Mouse (Mus musculus): ENCODE data around the gene Irs1. TPM values are rescaled to one million over a fixed set of nuclear protein-coding genes. Genes with fewer than 3 reads are reported as not detected.

Gene Irs1
- polyA plus RNA-seq, 1 experiment, result not detected

DNA sequence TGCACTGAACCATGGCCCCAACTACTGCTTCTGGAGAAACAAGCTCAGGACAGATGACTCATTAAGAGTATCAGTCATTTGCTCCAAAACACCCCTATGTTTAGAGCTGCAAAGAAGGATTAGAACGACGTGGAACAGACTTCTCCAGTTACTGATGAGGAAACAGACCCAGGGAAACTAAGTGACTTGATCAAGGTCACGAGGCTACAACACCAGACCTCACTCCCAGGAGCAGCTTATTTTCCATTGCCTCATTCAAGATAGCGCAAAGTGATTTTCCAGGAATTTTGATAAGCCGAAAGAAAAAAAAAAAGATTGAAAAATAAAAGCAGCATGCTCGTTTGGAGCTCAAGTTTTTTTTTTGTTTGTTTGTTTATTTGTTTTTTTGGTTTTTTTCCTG lies 9.4 kb downstream of the Irs1 start:
- no peak for TF ChIP-seq GATA1 (IDR thresholded peaks at IDR 0.05; ENCODE audit: low read length)

- TF ChIP-seq GATA1 (IDR thresholded peaks at IDR 0.05; ENCODE audit: low read length), result no peak
These were observed 11.4 kb downstream of the Irs1 start for GRCm38 (mm10) chr1:82279768-82280167.

GRCm38 (mm10) chr1:82274361-82274760 lies 16.9 kb downstream of the Irs1 start:
- TF ChIP-seq GATA1 (IDR thresholded peaks at IDR 0.05; ENCODE audit: low read length), result no peak

GRCm38 (mm10) chr1:82273529-82273928 lies 17.7 kb downstream of the Irs1 start:
- TF ChIP-seq GATA1 (IDR thresholded peaks at IDR 0.05; ENCODE audit: low read length), result no peak

DNA sequence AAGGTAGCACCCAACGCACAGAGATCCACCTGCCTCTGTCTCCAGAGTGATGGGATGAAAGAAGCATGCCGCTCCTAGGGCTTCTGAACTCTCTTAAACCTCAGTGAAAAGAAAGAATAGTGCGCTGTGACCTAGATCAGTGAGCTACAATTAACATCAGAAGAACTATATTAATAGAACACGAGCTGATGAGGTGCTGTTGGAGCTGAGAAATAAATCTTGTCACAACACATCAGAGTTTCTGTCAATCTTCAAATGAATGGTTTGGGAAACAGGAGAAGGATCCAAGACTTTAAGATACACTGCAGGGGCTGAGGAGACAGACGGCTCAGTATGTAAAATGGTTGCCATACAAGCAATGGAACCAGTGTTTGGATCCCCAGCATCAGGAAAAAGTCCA lies 19.0 kb downstream of the Irs1 start:
- no peak for TF ChIP-seq GATA1 (IDR thresholded peaks at IDR 0.05; ENCODE audit: low read length)

GRCm38 (mm10) chr1:82267547-82267946 lies 23.7 kb downstream of the Irs1 start:
- TF ChIP-seq GATA1 (IDR thresholded peaks at IDR 0.05; ENCODE audit: low read length), result no peak

GRCm38 (mm10) chr1:82262331-82262730 lies 28.9 kb downstream of the Irs1 start:
- TF ChIP-seq GATA1 (IDR thresholded peaks at IDR 0.05; ENCODE audit: low read length), result no peak

- TF ChIP-seq GATA1 (IDR thresholded peaks at IDR 0.05; ENCODE audit: low read length), result no peak
These were observed 29.6 kb downstream of the Irs1 start for GRCm38 (mm10) chr1:82261638-82262037.

GRCm38 (mm10) chr1:82261053-82261618 lies 30.1 kb downstream of the Irs1 start:
- no peak for TF ChIP-seq GATA1 (IDR thresholded peaks at IDR 0.05; ENCODE audit: low read length)

DNA sequence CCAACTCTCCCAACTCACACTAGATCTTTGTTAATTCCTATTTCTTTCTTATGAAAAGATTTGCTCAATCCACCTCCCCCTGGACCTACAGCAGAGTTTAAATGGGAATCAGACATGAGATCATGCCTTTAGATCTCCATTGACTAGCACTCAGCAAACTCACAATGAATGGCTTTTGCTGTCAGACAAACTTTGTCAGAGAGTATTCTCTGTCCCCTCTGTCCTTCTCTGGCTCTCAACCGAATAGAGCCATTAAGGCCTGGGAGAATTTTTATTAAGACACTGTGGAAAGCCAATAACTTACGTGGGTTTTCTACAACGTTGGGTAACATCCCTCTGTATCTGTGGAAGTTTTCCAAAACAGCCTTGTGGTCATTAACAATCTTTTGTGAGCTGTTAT lies 31.2 kb downstream of the Irs1 start:
- no peak for TF ChIP-seq GATA1 (IDR thresholded peaks at IDR 0.05; ENCODE audit: low read length)

DNA sequence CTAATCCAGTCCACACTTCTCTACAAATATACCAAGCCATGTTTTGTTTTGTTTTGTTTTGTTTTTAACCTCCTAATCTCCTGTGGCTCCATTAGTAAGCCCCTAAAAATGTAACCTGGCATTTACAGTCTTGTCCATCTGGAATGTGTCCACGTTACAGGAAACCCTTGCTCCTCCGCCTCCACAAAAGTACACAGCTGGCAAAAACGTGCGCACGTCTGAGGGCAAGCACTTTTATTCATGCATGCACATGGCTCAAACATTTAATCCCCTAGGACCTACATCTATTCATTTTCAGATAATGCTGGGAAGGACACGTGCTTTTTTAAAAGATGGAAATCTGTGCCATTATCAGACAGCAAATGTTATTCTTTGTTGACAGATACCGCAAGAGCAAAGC lies 32.9 kb downstream of the Irs1 start:
- TF ChIP-seq GATA1 (IDR thresholded peaks at IDR 0.05; ENCODE audit: low read length), result no peak

DNA sequence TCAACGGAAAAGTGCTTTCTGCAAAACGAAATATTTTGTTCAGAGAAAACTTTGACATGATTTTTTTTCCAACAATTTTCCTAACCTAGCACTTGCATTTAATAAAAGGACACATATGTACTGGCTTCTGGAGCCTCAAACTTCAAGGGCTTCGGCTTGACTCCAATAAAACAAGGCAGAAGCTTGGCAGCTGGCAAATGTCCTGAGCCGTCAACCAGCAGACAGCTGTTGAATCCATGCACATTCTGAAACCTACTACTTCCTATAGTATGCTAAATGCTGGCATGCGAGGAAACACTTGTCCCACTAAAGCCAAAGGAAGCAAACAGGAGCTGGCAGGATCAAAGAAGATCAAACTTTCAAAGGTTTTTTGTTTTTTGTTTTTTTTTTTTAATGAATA lies 33.8 kb downstream of the Irs1 start:
- no peak for TF ChIP-seq GATA1 (IDR thresholded peaks at IDR 0.05; ENCODE audit: low read length)

DNA sequence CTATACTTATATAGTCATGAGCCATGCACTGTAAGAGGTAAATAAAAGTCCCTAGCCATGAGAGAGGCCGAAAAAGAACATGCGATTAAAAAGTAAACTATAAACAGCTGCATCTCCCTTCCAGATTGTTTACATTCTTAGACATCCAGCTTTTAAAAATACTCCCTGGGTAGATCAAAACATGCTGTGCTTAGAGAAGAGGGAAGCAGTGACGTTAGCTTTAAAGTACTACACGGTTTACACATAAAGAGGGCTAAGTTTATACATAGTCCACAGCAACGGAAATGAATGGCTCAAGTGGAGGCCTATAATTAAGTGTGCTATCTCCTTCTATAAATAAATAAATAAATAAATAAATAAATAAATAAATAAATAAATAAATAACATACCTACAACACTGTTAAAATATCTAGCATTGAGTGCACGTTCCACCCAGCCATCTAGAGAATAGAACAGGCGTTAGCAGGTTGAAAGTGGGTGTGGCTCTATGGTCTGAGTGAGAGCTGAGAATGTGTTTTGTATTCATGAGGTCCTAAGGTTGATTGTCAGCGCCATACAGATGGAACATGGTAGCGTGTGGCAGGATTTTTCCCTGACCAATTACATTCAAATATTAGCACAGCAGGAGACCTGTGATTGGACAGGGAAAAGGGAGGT lies 37.3 kb downstream of the Irs1 start:
- no peak for TF ChIP-seq GATA1 (IDR thresholded peaks at IDR 0.05; ENCODE audit: low read length)

- TF ChIP-seq GATA1 (IDR thresholded peaks at IDR 0.05; ENCODE audit: low read length), result no peak
These were observed 43.8 kb downstream of the Irs1 start for GRCm38 (mm10) chr1:82247221-82247951.

GRCm38 (mm10) chr1:82245002-82245401 lies 46.2 kb downstream of the Irs1 start:
- no peak for TF ChIP-seq GATA1 (IDR thresholded peaks at IDR 0.05; ENCODE audit: low read length)

DNA sequence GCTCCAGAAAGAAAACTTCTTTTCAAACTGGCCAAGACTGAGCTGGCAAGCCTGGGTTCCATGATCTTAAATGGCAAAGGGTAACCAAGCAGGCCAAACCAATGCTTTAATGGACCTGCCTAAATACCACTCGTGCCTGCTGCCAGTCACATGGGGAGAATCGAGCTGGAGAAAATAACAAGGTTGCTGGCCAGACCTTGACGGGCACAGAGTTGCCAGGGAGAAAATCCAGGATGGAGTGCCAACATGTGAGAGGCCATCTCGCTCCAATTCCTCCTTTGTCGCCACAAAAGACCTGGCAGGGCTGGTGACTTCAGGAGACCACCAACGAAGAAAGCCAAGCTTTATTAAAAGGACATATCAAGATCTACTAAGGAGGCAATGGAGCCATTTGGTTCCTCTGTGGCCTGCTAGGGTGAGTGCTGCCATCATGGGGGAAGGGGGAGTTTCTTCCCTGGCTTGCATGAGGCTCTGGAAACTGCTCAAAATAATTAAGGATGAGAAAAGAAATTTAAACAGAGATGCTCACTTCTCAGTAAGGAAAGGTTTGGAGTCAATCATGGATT lies 47.9 kb downstream of the Irs1 start:
- no peak for TF ChIP-seq GATA1 (IDR thresholded peaks at IDR 0.05; ENCODE audit: low read length)
